Mouse (Mus musculus) MEL (cell line): ENCODE results near the gene B230219D22Rik. TPM values are rescaled to one million over a fixed set of nuclear protein-coding genes. Genes with fewer than 3 reads are reported as not detected.

Experiments used
- DNase-seq: peaks from one replicate; pipeline ENCODE4 v3.0.0; 2011; ENCODE audit warnings: low read depth, low spot score
- H3K27ac ChIP-seq: 2 replicates; pipeline ENCODE4 v1.5.1; 2012; ENCODE audit warnings: low read depth, mild to moderate bottlenecking, control low read depth, low read length, moderate library complexity; ENCODE audit not compliant: control insufficient read depth
- H3K27me3 ChIP-seq, 2 experiments: fragments of 150-350 bp in 1 of 2; sonication (generic) in 1 of 2; 2 replicates each; pipeline ENCODE4 v1.6.1; 2012; ENCODE audit warnings: low read length in 2 of 2, mild to moderate bottlenecking in 2 of 2, improper control_type of control experiment in 1 of 2, moderate library complexity in 1 of 2; ENCODE audit not compliant: insufficient read depth in 2 of 2, control insufficient read depth in 1 of 2
- H3K36me3 ChIP-seq, 2 experiments: 2 replicates each; pipeline ENCODE4 v1.6.1; 2012 to 2014; ENCODE audit warnings: low read length in 2 of 2, improper control_type of control experiment in 1 of 2, inconsistent platforms in 1 of 2, mild to moderate bottlenecking in 1 of 2; ENCODE audit not compliant: insufficient read depth in 2 of 2, control insufficient read depth in 1 of 2
- H3K4me1 ChIP-seq, 2 experiments: fragments of 150-350 bp in 1 of 2; sonication (generic) in 1 of 2; 2 replicates each; pipeline ENCODE4 v1.6.1; 2012; ENCODE audit warnings: low read length in 2 of 2, improper control_type of control experiment in 1 of 2, mild to moderate bottlenecking in 1 of 2; ENCODE audit not compliant: insufficient read depth in 2 of 2, control insufficient read depth in 1 of 2
- H3K4me3 ChIP-seq, 2 experiments: fragments of 150-350 bp in 1 of 2; sonication (generic) in 1 of 2; 2 replicates each; pipeline ENCODE4 v1.5.1; 2012; ENCODE audit warnings: low read depth in 2 of 2, low read length in 2 of 2, mild to moderate bottlenecking in 2 of 2, moderate library complexity in 2 of 2, control low read depth in 1 of 2, improper control_type of control experiment in 1 of 2; ENCODE audit not compliant: control insufficient read depth in 1 of 2, insufficient read depth in 1 of 2
- H3K79me2 ChIP-seq: 2 replicates; pipeline ENCODE4 v1.6.1; 2012; ENCODE audit warnings: mild to moderate bottlenecking, low read length, moderate library complexity; ENCODE audit not compliant: control insufficient read depth, poor library complexity, insufficient read depth
- H3K9ac ChIP-seq: 2 replicates; pipeline ENCODE4 v1.6.1; 2012; ENCODE audit warnings: low read depth, mild to moderate bottlenecking, control low read depth, low read length, moderate library complexity; ENCODE audit not compliant: control insufficient read depth, poor library complexity, severe bottlenecking
- H3K9me3 ChIP-seq: fragments of 150-350 bp; sonication (generic); replicated peaks from 2 replicates; pipeline ENCODE4 v1.6.1; 2012; ENCODE audit warnings: mild to moderate bottlenecking, low read length, improper control_type of control experiment, moderate library complexity; ENCODE audit not compliant: insufficient read depth
- CHD1 ChIP-seq: IDR thresholded peaks from 2 replicates; pipeline ENCODE4 v1.6.1; 2012; ENCODE audit warnings: low read depth, mild to moderate bottlenecking, inconsistent platforms, low read length, improper control_type of control experiment
- CTCF ChIP-seq, 3 experiments: IDR thresholded peaks in 2 of 3; conservative IDR thresholded peaks in 1 of 3; 2 replicates each; pipeline ENCODE4 v1.5.1; 2011 to 2012; ENCODE audit warnings: low read length in 3 of 3, low read depth in 2 of 3, mild to moderate bottlenecking in 2 of 3, improper control_type of control experiment in 1 of 3, inconsistent platforms in 1 of 3, mixed read lengths in 1 of 3, moderate library complexity in 1 of 3; ENCODE audit not compliant: control insufficient read depth in 1 of 3, insufficient read depth in 1 of 3, poor library complexity in 1 of 3, severe bottlenecking in 1 of 3
- E2F4 ChIP-seq: IDR thresholded peaks from 2 replicates; pipeline ENCODE4 v1.6.1; 2011; ENCODE audit warnings: low read depth, low read length, improper control_type of control experiment, borderline replicate concordance
- ELF1 ChIP-seq: IDR thresholded peaks from 2 replicates; pipeline ENCODE4 v1.6.1; 2014; ENCODE audit warnings: low read depth, mild to moderate bottlenecking, inconsistent platforms, low read length, improper control_type of control experiment, moderate library complexity
- EP300 ChIP-seq, 2 experiments: IDR thresholded peaks; 2 replicates each; pipeline ENCODE4 v1.6.1; 2011; ENCODE audit warnings: improper control_type of control experiment in 2 of 2, low read length in 2 of 2, low read depth in 1 of 2, mild to moderate bottlenecking in 1 of 2
- HCFC1 ChIP-seq: IDR thresholded peaks from 2 replicates; pipeline ENCODE4 v1.6.1; 2012; ENCODE audit warnings: low read depth, mild to moderate bottlenecking, inconsistent platforms, low read length, improper control_type of control experiment, moderate library complexity
- KAT2A ChIP-seq: conservative IDR thresholded peaks from 2 replicates; pipeline ENCODE4 v1.6.1; 2012; ENCODE audit warnings: low read depth, low read length, improper control_type of control experiment, inconsistent platforms
- MAX ChIP-seq: IDR thresholded peaks from 2 replicates; pipeline ENCODE4 v1.6.1; 2011; ENCODE audit warnings: low read length, improper control_type of control experiment
- MAZ ChIP-seq: IDR thresholded peaks from 2 replicates; pipeline ENCODE4 v1.6.1; 2012; ENCODE audit warnings: low read depth, mild to moderate bottlenecking, inconsistent platforms, low read length, improper control_type of control experiment
- MXI1 ChIP-seq: IDR thresholded peaks from 2 replicates; pipeline ENCODE4 v1.6.1; 2011; ENCODE audit warnings: mild to moderate bottlenecking, low read depth, low read length, improper control_type of control experiment
- NELFE ChIP-seq: IDR thresholded peaks from 2 replicates; pipeline ENCODE4 v1.6.1; 2011; ENCODE audit warnings: low read depth, low read length, improper control_type of control experiment
- NRF1 ChIP-seq: IDR thresholded peaks from 2 replicates; pipeline ENCODE4 v1.6.1; 2014; ENCODE audit warnings: low read depth, mild to moderate bottlenecking, inconsistent platforms, low read length, improper control_type of control experiment, moderate library complexity; ENCODE audit not compliant: poor library complexity, insufficient read depth, severe bottlenecking
- POLR2A ChIP-seq, 2 experiments: IDR thresholded peaks; 2 replicates each; pipeline ENCODE4 v1.6.1; 2011 to 2012; ENCODE audit warnings: low read length in 2 of 2, mild to moderate bottlenecking in 2 of 2, control low read depth in 1 of 2, improper control_type of control experiment in 1 of 2, low read depth in 1 of 2, moderate library complexity in 1 of 2; ENCODE audit not compliant: control insufficient read depth in 1 of 2, insufficient read depth in 1 of 2, poor library complexity in 1 of 2
- POLR2AphosphoS5 ChIP-seq: IDR thresholded peaks from 2 replicates; pipeline ENCODE4 v1.6.1; 2012; ENCODE audit warnings: low read depth, borderline replicate concordance, mild to moderate bottlenecking, inconsistent platforms, low read length, moderate library complexity, mixed read lengths
- RCOR1 ChIP-seq: IDR thresholded peaks from 2 replicates; pipeline ENCODE4 v1.6.1; 2012; ENCODE audit warnings: low read depth, mild to moderate bottlenecking, inconsistent platforms, low read length, improper control_type of control experiment
- SIN3A ChIP-seq: IDR thresholded peaks from 2 replicates; pipeline ENCODE4 v1.6.1; 2012; ENCODE audit warnings: low read length, improper control_type of control experiment, inconsistent platforms
- TBP ChIP-seq: IDR thresholded peaks from 2 replicates; pipeline ENCODE4 v1.8.0; 2011; ENCODE audit warnings: low read depth, low read length, improper control_type of control experiment
- TCF12 ChIP-seq: IDR thresholded peaks from 2 replicates; pipeline ENCODE4 v1.6.1; 2014; ENCODE audit warnings: low read depth, mild to moderate bottlenecking, inconsistent platforms, low read length, improper control_type of control experiment, moderate library complexity
- UBTF ChIP-seq: IDR thresholded peaks from 2 replicates; pipeline ENCODE4 v1.6.1; 2012; ENCODE audit warnings: low read depth, mild to moderate bottlenecking, inconsistent platforms, low read length, improper control_type of control experiment, moderate library complexity, borderline replicate concordance; ENCODE audit not compliant: insufficient read depth
- USF1 ChIP-seq: IDR thresholded peaks from 2 replicates; pipeline ENCODE4 v1.6.1; 2014; ENCODE audit warnings: low read depth, mild to moderate bottlenecking, inconsistent platforms, low read length, improper control_type of control experiment, moderate library complexity
- USF2 ChIP-seq, 2 experiments: IDR thresholded peaks; 2 replicates each; pipeline ENCODE4 v1.6.1; 2011 to 2012; ENCODE audit warnings: improper control_type of control experiment in 2 of 2, low read length in 2 of 2, borderline replicate concordance in 1 of 2, inconsistent platforms in 1 of 2, low read depth in 1 of 2, mild to moderate bottlenecking in 1 of 2; ENCODE audit not compliant: insufficient read depth in 1 of 2
- ZKSCAN1 ChIP-seq: IDR thresholded peaks from 2 replicates; pipeline ENCODE4 v1.6.1; 2012; ENCODE audit warnings: low read depth, mild to moderate bottlenecking, inconsistent platforms, low read length, improper control_type of control experiment, moderate library complexity
- ZMIZ1 ChIP-seq: IDR thresholded peaks from 2 replicates; pipeline ENCODE4 v1.6.1; 2012; ENCODE audit warnings: low read depth, mild to moderate bottlenecking, inconsistent platforms, low read length, improper control_type of control experiment, moderate library complexity
- ZNF384 ChIP-seq: IDR thresholded peaks from 2 replicates; pipeline ENCODE4 v1.6.1; 2012; ENCODE audit warnings: low read depth, mild to moderate bottlenecking, inconsistent platforms, low read length, improper control_type of control experiment
- polyA plus RNA-seq, 2 experiments: library from polyadenylated mRNA; stranded (reverse) in 1 of 2; unstranded in 1 of 2; fragments of >175 nt in 1 of 2; fragments of >200 nt in 1 of 2; gene quantifications; 2 replicates each; pipeline versions ENCODE4 v1.2.1 to v1.2.4; 2012; ENCODE audit warnings: low replicate concordance in 2 of 2, low read depth in 1 of 2; ENCODE audit not compliant: insufficient read length in 2 of 2, insufficient read depth in 1 of 2, missing spikeins in 1 of 2
- total RNA-seq: library from RNA; depleted of rRNA; stranded (reverse); fragments of 300-350 nt; gene quantifications from 2 replicates; pipeline ENCODE4 v1.2.3, GENCODE M21; 2012

Gene B230219D22Rik
- total and polyA plus RNA-seq, 3 experiments, result 20.4 to 145 (median 30.0) TPM

GRCm38 (mm10) chr13:55712846-55713245, 19.9 kb downstream of the B230219D22Rik start:
- Histone ChIP-seq H3K79me2 (peaks cover 9% of the 10 kb centered on the region), H3K9me3 (no peaks in the 10 kb centered on the region), H3K27ac (no peak overlapping the region), H3K4me3 (no peak overlapping the region), H3K9ac (no peak overlapping the region), H3K4me1 (peaks cover 0 to 13% of the 10 kb centered on the region in 2 experiments; a peak in 1 of 4 replicates)
- no peak for DNase-seq
- TF ChIP-seq CTCF (IDR thresholded peaks at IDR 0.05 in 2 of 3, conservative IDR thresholded peaks at IDR 0.05 in 1 of 3; ENCODE audit: control insufficient read depth in 1 of 3, insufficient read depth in 1 of 3, low read depth in 2 of 3, low read length in 3 of 3, poor library complexity in 1 of 3, severe bottlenecking in 1 of 3), result peak in 1 of 3 experiments; percentile 30; a peak in 2 of 6 replicates
- TF ChIP-seq MAZ, result no peak
- no peak for TF ChIP-seq UBTF
- TF ChIP-seq, all 39 proteins: peak for 1
- no peaks in the 10 kb centered on the region for H3K27me3 ChIP-seq
- H3K36me3 ChIP-seq, result peaks cover 0 to 8% of the 10 kb centered on the region in 2 experiments; a peak in 2 of 4 replicates

- TF ChIP-seq POLR2AphosphoS5 (no peak), ZMIZ1 (0 out of 2 replicates have a peak, but pooled peaks have one; percentile 52), SIN3A (peak; percentile 61; the same call in 1 of the 2 replicates), EP300 (IDR thresholded peaks at IDR 0.05; ENCODE audit: low read depth in 1 of 2, low read length in 2 of 2) (0 out of 4 replicates have a peak, but pooled peaks of 1 of the 2 experiments have one; percentile 5), NRF1 (peak; percentile 89), MAZ (peak; percentile 60; the same call in 1 of the 2 replicates), CTCF (IDR thresholded peaks at IDR 0.05 in 2 of 3, conservative IDR thresholded peaks at IDR 0.05 in 1 of 3; ENCODE audit: control insufficient read depth in 1 of 3, insufficient read depth in 1 of 3, low read depth in 2 of 3, low read length in 3 of 3, poor library complexity in 1 of 3, severe bottlenecking in 1 of 3) (no peak), USF2 (IDR thresholded peaks at IDR 0.05; ENCODE audit: borderline replicate concordance in 1 of 2, insufficient read depth in 1 of 2, low read depth in 1 of 2, low read length in 2 of 2) (no peak), RCOR1 (peak; percentile 91), TBP (peak; percentile 65), CHD1 (no peak), MAX (no peak; the same call in none of the 2 replicates), HCFC1 (peak; percentile 95), KAT2A (no peak; the same call in 1 of the 2 replicates), E2F4 (no peak), ZKSCAN1 (no peak), TCF12 (peak; percentile 71), ELF1 (peak; percentile 28; the same call in 1 of the 2 replicates), USF1 (0 out of 2 replicates have a peak, but pooled peaks have one; percentile 19), NELFE (peak; percentile 64), POLR2A (IDR thresholded peaks at IDR 0.05; ENCODE audit: control insufficient read depth in 1 of 2, insufficient read depth in 1 of 2, low read depth in 1 of 2, low read length in 2 of 2, poor library complexity in 1 of 2) (peak; percentile 82 to 97), MXI1 (peak; percentile 26; the same call in 1 of the 2 replicates), ZNF384 (no peak)
- peaks cover 9% of the 10 kb centered on the region for H3K79me2 ChIP-seq
- H3K4me1 ChIP-seq, result peaks cover 0 to 13% of the 10 kb centered on the region in 2 experiments; a peak in 1 of 4 replicates
- H3K4me3 ChIP-seq, result peak within 1 kb of the TSS; percentile 75 to 90
- H3K9ac ChIP-seq, result peak within 1 kb of the TSS; percentile 97
- peaks cover 0 to 8% of the 10 kb centered on the region in 2 experiments; a peak in 2 of 4 replicates for H3K36me3 ChIP-seq
- H3K9me3 ChIP-seq, result no peaks in the 10 kb centered on the region
- peak within 1 kb of the TSS; percentile 68 for H3K27ac ChIP-seq
- peak; percentile 92 for DNase-seq
- no peaks in the 10 kb centered on the region for H3K27me3 ChIP-seq
Observed at GRCm38 (mm10) chr13:55714501-55715166, 21.7 kb downstream of the B230219D22Rik start, which contains the start of gene Txndc15. TSS of gene Txndc15 (plus strand) at chr13:55714650.
